Mouse (Mus musculus): ENCODE data around the gene Dusp7. TPM values are rescaled to one million over a fixed set of nuclear protein-coding genes. Genes with fewer than 3 reads are reported as not detected.
A peak's percentile ranks its signal among the peaks of the same experiment; 100 is the strongest.

The Dusp7 gene
- total RNA-seq, 2 experiments from 2014 or later = 45.5 to 46.2 TPM

DNA sequence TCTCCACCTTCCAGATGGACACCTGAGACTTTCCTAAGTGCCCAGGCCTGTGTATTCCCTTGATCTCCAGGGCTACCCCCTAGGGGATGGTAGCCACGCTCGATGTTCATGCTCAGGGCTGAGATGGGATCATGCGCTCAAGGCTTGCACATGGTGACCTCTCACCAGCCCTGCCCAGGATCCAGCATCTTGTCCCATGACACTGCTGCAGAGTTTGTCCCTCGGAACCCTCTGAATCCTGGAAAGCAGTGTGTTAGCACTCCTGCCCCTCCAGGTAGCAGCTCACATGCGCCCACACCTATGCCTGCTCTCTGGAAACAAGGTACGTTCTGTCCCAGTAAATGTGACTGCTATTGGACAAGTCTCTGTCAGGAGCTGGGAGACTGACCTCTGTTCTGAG lies 13.6 kb upstream of the Dusp7 start:
- DNase-seq = no peak

GRCm38 (mm10) chr9:106355217-106355974 lies 13.0 kb upstream of the Dusp7 start:
- DNase-seq = no peak

DNA sequence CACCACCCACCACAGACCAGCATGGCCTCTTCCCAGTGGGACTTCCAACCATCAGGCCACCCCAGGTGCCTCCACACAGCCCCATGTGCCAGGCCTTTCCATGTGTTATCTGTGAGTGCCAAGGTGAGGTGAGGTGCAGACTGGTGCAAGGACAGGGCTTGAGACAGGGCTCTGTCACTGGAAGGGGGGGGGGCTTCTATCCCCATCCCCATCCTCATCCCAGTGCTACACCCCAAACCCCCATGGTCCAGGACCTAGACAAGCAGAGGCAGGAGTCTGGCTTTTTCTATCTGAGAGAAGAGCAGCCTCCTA lies 12.5 kb upstream of the Dusp7 start:
- DNase-seq = no peak

DNA sequence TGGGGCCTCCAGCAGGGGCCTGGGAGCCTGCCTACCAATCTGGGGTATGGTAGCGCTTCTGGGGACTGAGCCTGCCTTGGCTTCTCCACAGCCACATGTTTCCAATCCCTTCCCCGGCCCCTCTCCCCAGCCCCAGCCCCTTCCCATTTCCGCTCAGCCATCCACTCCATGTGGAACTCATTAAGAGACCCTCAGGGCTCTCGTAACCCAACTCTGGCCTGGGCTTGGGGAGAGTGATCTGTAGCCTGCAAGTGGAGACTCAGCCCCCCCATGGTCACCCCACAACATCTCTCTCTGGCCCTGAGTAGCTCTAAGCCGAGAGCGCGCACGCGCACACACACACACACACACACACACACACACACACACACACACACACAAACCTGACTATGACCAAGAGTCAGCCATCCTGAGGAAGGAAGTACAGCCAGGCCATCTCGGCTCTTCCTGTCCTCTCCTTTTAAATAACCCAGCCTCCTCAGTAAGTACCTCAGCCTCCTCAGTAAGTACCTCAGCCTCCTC lies 12.0 kb upstream of the Dusp7 start:
- no peak for DNase-seq

- no peak for DNase-seq
Measured at GRCm38 (mm10) chr9:106357167-106357566, 11.3 kb upstream of the Dusp7 start.

DNA sequence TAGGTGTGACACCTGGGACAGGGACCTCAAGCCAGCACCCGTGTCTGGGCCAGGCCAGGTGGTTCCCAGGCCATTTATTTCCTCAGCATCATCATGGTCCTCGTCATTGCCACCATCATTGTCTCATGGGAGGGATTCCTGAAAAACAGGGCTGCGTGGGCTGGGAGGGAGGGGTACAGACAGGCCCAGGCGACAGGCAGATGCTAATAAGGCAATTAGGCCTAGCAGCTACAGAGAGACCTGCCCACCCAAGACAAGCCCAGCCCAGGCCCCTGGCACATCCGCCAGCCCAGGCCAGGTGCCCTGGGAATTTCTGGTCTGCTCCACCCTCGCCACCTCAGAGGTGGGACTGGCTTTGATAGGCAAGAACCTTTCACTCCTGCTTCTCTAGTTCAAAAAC lies 9.1 kb upstream of the Dusp7 start:
- DNase-seq = no peak

DNA sequence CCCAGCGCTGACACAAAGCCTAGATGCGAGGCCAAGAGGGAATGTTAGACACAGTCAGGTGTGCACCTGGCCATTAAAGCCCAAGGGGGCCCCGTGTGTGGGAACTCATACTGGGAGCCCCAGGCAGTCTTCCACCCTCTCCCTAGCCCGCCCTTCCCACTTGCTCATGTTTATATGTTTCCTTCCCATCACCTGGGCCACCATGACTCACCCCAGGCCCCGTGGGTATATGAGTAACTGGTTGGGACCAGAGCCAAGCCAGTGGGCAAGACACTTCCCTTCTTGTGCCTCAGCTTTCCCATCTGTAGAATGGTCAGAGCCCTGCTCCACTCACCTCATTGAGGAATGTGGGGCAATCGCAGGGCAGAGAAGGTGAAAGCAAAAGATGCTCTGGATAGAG lies 7.3 kb upstream of the Dusp7 start:
- DNase-seq = no peak

- no peak for DNase-seq
Measured at GRCm38 (mm10) chr9:106365333-106365732, 3.1 kb upstream of the Dusp7 start.

- no peak for DNase-seq
Measured at GRCm38 (mm10) chr9:106366188-106366587, 2.2 kb upstream of the Dusp7 start.

GRCm38 (mm10) chr9:106367001-106367400 lies 1.4 kb upstream of the Dusp7 start:
- no peak for DNase-seq

DNA sequence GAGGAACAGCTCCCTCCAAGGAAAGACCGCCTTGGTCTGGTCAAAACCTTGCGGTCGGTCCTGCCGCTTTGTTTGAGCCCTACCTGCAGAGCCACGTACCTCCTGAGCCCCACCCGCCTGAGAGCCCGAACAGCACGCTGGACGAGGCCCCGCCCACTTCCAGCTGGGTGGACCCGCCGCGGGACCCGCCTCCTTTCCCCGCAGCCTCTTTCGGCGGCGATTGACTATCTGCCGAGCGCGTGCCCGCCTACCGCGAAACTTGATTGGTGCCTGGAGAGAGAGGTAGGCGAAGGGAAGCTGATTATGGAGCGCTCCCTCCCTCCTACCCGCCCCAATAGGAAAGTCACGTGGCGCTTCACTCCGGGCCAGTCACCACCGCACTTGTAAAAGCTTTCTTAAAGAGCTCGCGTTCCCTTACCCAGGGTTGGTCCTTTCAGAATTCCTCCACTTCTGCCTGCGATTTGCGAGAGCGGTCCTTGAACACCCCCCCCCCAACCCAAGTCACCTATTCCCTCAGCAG lies 780 bp upstream of the Dusp7 start:
- peak; percentile 98 to 100 for DNase-seq

- peak in 1 of 2 experiments; percentile 63 for DNase-seq
Measured at GRCm38 (mm10) chr9:106368831-106369501, 534 bp downstream of the Dusp7 start.

DNA sequence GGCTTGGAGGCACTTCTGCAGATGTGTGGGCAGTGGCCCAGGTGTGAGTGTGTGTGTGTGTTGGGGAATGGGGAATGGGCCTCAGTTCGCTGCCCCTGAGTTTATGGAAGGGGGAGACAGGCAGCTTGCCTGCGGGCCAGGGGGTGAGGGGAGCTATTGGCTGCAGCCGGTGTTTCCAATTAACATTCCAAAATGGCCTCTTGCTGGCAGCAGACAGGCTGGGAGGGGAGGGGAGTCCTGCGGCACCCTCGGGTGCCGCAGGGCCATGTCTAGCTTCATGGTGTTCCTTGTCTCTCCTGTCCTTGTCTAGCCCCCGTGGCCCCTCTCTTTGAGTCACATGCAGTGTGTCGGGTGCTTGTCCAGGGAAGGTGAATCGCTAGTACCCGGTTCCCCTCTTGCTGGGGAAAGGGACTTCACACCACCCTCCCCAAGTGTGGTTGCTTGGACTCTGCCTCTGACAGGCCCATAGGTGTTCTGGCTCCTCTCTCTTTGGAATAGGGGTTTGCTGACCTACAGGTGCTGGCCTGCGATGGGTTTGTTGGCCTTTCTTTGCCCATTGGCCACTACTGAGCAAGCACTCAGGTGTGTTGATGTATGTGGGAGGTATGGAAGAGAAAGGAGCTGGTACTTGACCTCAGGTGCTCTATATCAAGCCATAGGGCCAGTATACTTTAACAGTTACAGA lies 1.5 kb downstream of the Dusp7 start:
- DNase-seq = peak; percentile 74 to 76

DNA sequence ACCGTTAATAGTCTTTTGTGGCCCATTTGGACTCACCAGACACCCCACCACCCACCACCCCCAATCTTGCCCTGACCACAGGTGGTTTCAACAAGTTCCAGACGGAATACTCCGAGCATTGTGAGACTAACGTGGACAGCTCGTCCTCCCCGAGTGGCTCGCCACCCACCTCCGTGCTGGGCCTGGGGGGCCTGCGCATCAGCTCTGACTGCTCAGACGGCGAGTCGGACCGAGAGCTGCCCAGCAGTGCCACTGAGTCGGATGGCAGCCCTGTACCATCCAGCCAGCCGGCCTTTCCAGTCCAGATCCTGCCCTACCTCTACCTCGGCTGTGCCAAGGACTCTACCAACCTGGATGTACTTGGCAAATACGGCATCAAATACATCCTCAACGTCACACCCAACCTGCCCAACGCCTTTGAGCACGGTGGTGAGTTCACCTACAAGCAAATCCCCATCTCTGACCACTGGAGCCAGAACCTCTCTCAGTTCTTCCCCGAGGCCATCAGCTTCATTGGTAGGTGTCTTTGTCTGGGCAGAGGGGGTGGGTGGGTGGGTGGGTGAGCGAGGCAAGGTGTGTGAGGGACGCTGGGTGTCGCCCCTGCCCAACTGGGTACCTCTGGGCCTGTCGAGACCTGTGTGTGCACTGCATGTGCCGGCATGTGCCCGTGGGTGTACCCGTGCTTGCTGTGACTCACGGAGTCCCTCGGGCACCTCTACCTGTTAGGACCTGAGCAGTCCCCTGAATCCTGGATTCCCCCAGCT lies 2.4 kb downstream of the Dusp7 start:
- peak in 1 of 2 experiments; percentile 56 for DNase-seq

DNA sequence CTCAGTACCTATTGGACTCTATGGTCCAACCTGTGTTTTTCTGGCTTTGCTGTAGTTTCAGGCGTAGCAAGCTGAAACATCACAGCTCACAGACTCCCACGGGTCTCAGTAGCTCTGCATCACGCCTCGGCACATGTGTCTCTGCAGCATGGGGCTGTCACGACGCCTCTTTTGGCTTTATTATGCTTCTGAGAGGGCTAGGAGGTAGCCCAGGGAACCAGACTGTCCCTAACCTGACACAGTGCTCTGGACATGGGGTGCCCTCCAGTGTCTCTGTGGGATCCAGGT lies 2.9 kb downstream of the Dusp7 start:
- DNase-seq = no peak

DNA sequence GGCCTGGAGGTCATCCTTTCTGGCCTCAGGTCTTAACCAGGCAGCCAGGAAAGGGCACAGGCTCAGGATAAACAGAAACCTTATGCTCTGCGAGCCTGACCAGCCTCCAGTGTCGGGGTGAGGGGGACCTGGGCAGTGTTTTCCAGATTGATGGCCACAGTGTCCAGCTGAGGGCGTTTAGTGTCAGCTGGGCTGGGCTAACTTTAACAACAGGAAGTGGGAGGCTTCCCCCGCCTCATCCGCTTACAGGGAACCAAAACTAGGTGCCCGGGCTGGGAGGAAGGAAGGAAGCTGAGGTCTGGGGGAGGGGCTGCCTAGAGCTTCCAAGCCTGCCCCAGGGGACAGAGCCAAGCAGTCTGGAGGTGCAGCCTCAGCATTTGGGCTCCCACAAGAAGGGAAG lies 3.3 kb downstream of the Dusp7 start:
- DNase-seq = peak; percentile 91 to 97

- peak in 1 of 2 experiments; percentile 30 for DNase-seq
Measured at GRCm38 (mm10) chr9:106372431-106373412, 4.3 kb downstream of the Dusp7 start.

DNA sequence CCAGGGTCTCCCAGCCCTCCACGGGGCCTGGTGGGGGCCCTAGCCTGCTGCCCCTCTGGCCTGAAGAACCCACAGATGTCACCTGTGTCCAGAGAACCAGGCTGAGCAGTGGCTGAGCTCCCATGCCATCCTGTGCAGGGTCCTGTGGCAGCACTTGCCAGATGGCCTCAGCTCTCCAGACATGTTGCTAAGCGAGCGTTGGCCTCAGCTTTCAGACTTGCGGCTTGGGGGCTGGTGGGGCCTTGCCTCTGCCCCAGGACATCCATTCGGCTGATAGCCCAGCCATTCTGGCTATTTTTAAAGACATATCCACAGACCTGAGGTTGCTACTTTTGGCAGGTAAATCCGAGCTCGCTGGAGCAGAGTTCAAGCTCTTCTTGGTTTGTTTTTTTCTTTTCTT lies 5.5 kb downstream of the Dusp7 start:
- peak in 1 of 2 experiments; percentile 65 for DNase-seq

DNA sequence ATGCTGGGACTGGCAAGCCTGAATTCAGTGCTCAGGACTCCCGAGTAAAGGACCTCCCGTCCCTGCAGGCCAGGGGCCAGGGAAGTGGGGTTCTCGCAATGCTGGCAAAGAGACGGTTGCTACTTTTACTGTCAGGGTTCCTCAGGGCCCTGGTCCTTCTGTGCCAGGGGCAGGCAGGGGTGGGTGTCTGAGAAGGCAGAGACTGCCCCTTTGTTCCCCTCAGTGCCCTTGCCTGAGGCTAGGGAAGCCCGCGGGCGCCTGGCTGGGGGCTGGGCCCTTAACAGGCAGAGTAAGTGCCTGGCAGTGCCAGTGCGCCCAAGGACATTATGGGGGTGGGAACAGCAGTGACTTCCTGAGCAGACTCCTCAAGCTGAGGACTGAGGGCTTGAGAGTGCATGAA lies 8.8 kb downstream of the Dusp7 start:
- DNase-seq = no peak

- no peak for DNase-seq
Measured at GRCm38 (mm10) chr9:106378045-106378444, 9.6 kb downstream of the Dusp7 start.

- no peak for DNase-seq
Measured at GRCm38 (mm10) chr9:106378753-106379152, 10.3 kb downstream of the Dusp7 start.
